Mouse (Mus musculus) MEL (cell line): ENCODE results near the gene Rpl37a. TPM values are rescaled to one million over a fixed set of nuclear protein-coding genes. Genes with fewer than 3 reads are reported as not detected.

Experiments
- DNase-seq: peaks from one replicate; pipeline ENCODE4 v3.0.0; 2011; ENCODE audit warnings: low read depth, low spot score
- H3K27ac ChIP-seq: 2 replicates; pipeline ENCODE4 v1.5.1; 2012; ENCODE audit warnings: low read depth, mild to moderate bottlenecking, control low read depth, low read length, moderate library complexity; ENCODE audit not compliant: control insufficient read depth
- H3K27me3 ChIP-seq, 2 experiments: fragments of 150-350 bp in 1 of 2; sonication (generic) in 1 of 2; 2 replicates each; pipeline ENCODE4 v1.6.1; 2012; ENCODE audit warnings: low read length in 2 of 2, mild to moderate bottlenecking in 2 of 2, improper control_type of control experiment in 1 of 2, moderate library complexity in 1 of 2; ENCODE audit not compliant: insufficient read depth in 2 of 2, control insufficient read depth in 1 of 2
- H3K36me3 ChIP-seq, 2 experiments: 2 replicates each; pipeline ENCODE4 v1.6.1; 2012 to 2014; ENCODE audit warnings: low read length in 2 of 2, improper control_type of control experiment in 1 of 2, inconsistent platforms in 1 of 2, mild to moderate bottlenecking in 1 of 2; ENCODE audit not compliant: insufficient read depth in 2 of 2, control insufficient read depth in 1 of 2
- H3K4me1 ChIP-seq, 2 experiments: fragments of 150-350 bp in 1 of 2; sonication (generic) in 1 of 2; 2 replicates each; pipeline ENCODE4 v1.6.1; 2012; ENCODE audit warnings: low read length in 2 of 2, improper control_type of control experiment in 1 of 2, mild to moderate bottlenecking in 1 of 2; ENCODE audit not compliant: insufficient read depth in 2 of 2, control insufficient read depth in 1 of 2
- H3K4me3 ChIP-seq, 2 experiments: fragments of 150-350 bp in 1 of 2; sonication (generic) in 1 of 2; 2 replicates each; pipeline ENCODE4 v1.5.1; 2012; ENCODE audit warnings: low read depth in 2 of 2, low read length in 2 of 2, mild to moderate bottlenecking in 2 of 2, moderate library complexity in 2 of 2, control low read depth in 1 of 2, improper control_type of control experiment in 1 of 2; ENCODE audit not compliant: control insufficient read depth in 1 of 2, insufficient read depth in 1 of 2
- H3K79me2 ChIP-seq: 2 replicates; pipeline ENCODE4 v1.6.1; 2012; ENCODE audit warnings: mild to moderate bottlenecking, low read length, moderate library complexity; ENCODE audit not compliant: control insufficient read depth, poor library complexity, insufficient read depth
- H3K9ac ChIP-seq: 2 replicates; pipeline ENCODE4 v1.6.1; 2012; ENCODE audit warnings: low read depth, mild to moderate bottlenecking, control low read depth, low read length, moderate library complexity; ENCODE audit not compliant: control insufficient read depth, poor library complexity, severe bottlenecking
- H3K9me3 ChIP-seq: fragments of 150-350 bp; sonication (generic); replicated peaks from 2 replicates; pipeline ENCODE4 v1.6.1; 2012; ENCODE audit warnings: mild to moderate bottlenecking, low read length, improper control_type of control experiment, moderate library complexity; ENCODE audit not compliant: insufficient read depth
- BHLHE40 ChIP-seq: IDR thresholded peaks from 2 replicates; pipeline ENCODE4 v1.6.1; 2012; ENCODE audit warnings: low read depth, mild to moderate bottlenecking, inconsistent platforms, low read length, improper control_type of control experiment, borderline replicate concordance
- CHD2 ChIP-seq: IDR thresholded peaks from 2 replicates; pipeline ENCODE4 v1.6.1; 2011; ENCODE audit warnings: low read length, improper control_type of control experiment
- CTCF ChIP-seq, 3 experiments: IDR thresholded peaks in 2 of 3; conservative IDR thresholded peaks in 1 of 3; 2 replicates each; pipeline ENCODE4 v1.5.1; 2011 to 2012; ENCODE audit warnings: low read length in 3 of 3, low read depth in 2 of 3, mild to moderate bottlenecking in 2 of 3, improper control_type of control experiment in 1 of 3, inconsistent platforms in 1 of 3, mixed read lengths in 1 of 3, moderate library complexity in 1 of 3; ENCODE audit not compliant: control insufficient read depth in 1 of 3, insufficient read depth in 1 of 3, poor library complexity in 1 of 3, severe bottlenecking in 1 of 3
- E2F4 ChIP-seq: IDR thresholded peaks from 2 replicates; pipeline ENCODE4 v1.6.1; 2011; ENCODE audit warnings: low read depth, low read length, improper control_type of control experiment, borderline replicate concordance
- EP300 ChIP-seq, 2 experiments: IDR thresholded peaks; 2 replicates each; pipeline ENCODE4 v1.6.1; 2011; ENCODE audit warnings: improper control_type of control experiment in 2 of 2, low read length in 2 of 2, low read depth in 1 of 2, mild to moderate bottlenecking in 1 of 2
- GABPA ChIP-seq: IDR thresholded peaks from 2 replicates; pipeline ENCODE4 v1.6.1; 2012; ENCODE audit warnings: low read depth, mild to moderate bottlenecking, inconsistent platforms, low read length, improper control_type of control experiment, moderate library complexity
- GATA1 ChIP-seq: IDR thresholded peaks from 2 replicates; pipeline ENCODE4 v1.6.1; 2011; ENCODE audit warnings: low read depth, low read length, improper control_type of control experiment
- KAT2A ChIP-seq: conservative IDR thresholded peaks from 2 replicates; pipeline ENCODE4 v1.6.1; 2012; ENCODE audit warnings: low read depth, low read length, improper control_type of control experiment, inconsistent platforms
- MAFK ChIP-seq: IDR thresholded peaks from 2 replicates; pipeline ENCODE4 v1.6.1; 2011; ENCODE audit warnings: low read depth, mild to moderate bottlenecking, low read length, improper control_type of control experiment, borderline replicate concordance
- MXI1 ChIP-seq: IDR thresholded peaks from 2 replicates; pipeline ENCODE4 v1.6.1; 2011; ENCODE audit warnings: mild to moderate bottlenecking, low read depth, low read length, improper control_type of control experiment
- RAD21 ChIP-seq: IDR thresholded peaks from 2 replicates; pipeline ENCODE4 v1.6.1; 2011; ENCODE audit warnings: mild to moderate bottlenecking, low read depth, low read length, improper control_type of control experiment
- RCOR1 ChIP-seq: IDR thresholded peaks from 2 replicates; pipeline ENCODE4 v1.6.1; 2012; ENCODE audit warnings: low read depth, mild to moderate bottlenecking, inconsistent platforms, low read length, improper control_type of control experiment
- SIN3A ChIP-seq: IDR thresholded peaks from 2 replicates; pipeline ENCODE4 v1.6.1; 2012; ENCODE audit warnings: low read length, improper control_type of control experiment, inconsistent platforms
- TAL1 ChIP-seq: IDR thresholded peaks from 2 replicates; pipeline ENCODE4 v1.6.1; 2012; ENCODE audit warnings: mild to moderate bottlenecking, inconsistent platforms, low read length, moderate library complexity, mixed read lengths
- UBTF ChIP-seq: IDR thresholded peaks from 2 replicates; pipeline ENCODE4 v1.6.1; 2012; ENCODE audit warnings: low read depth, mild to moderate bottlenecking, inconsistent platforms, low read length, improper control_type of control experiment, moderate library complexity, borderline replicate concordance; ENCODE audit not compliant: insufficient read depth
- ZC3H11A ChIP-seq: IDR thresholded peaks from 2 replicates; pipeline ENCODE4 v1.6.1; 2012; ENCODE audit warnings: low read depth, mild to moderate bottlenecking, inconsistent platforms, low read length, improper control_type of control experiment
- ZKSCAN1 ChIP-seq: IDR thresholded peaks from 2 replicates; pipeline ENCODE4 v1.6.1; 2012; ENCODE audit warnings: low read depth, mild to moderate bottlenecking, inconsistent platforms, low read length, improper control_type of control experiment, moderate library complexity
- polyA plus RNA-seq, 2 experiments: library from polyadenylated mRNA; stranded (reverse) in 1 of 2; unstranded in 1 of 2; fragments of >175 nt in 1 of 2; fragments of >200 nt in 1 of 2; gene quantifications; 2 replicates each; pipeline versions ENCODE4 v1.2.1 to v1.2.4; 2012; ENCODE audit warnings: low replicate concordance in 2 of 2, low read depth in 1 of 2; ENCODE audit not compliant: insufficient read length in 2 of 2, insufficient read depth in 1 of 2, missing spikeins in 1 of 2
- total RNA-seq: library from RNA; depleted of rRNA; stranded (reverse); fragments of 300-350 nt; gene quantifications from 2 replicates; pipeline ENCODE4 v1.2.3, GENCODE M21; 2012

Rpl37a gene
- total and polyA plus RNA-seq, 3 experiments = 1,104 to 4,601 (median 2,623) TPM

DNA sequence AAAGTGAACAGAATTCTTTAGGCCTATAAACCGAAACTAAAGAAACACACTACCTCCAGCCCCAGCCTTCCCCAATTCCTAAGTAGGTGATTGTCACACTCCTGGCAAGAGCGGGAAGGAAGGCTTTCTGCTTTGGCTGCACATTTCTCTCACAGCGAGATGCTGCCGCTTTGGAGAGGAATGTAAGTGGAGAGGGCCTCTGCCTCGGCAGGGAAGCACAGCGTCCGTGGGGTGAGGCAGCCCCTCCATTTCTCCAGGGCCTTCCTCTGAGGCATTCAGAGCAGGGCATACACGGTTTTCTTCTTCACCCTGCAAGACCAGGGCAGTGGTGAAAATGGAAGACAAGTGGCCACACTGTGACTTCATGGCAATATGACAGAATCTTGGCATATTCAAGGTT lies 11.6 kb downstream of the Rpl37a start:
- H3K36me3 ChIP-seq = no peaks in the 10 kb centered on the region
- H3K4me1 ChIP-seq = no peaks in the 10 kb centered on the region
- H3K79me2 ChIP-seq = no peaks in the 10 kb centered on the region
- TF ChIP-seq ZC3H11A (no peak), MXI1 (no peak), MAFK (no peak), TAL1 (no peak), GABPA (no peak)
- no peak overlapping the region for H3K4me3 ChIP-seq
- no peak overlapping the region for H3K9ac ChIP-seq
- DNase-seq = no peak
- no peaks in the 10 kb centered on the region for H3K27me3 ChIP-seq
- H3K9me3 ChIP-seq = no peaks in the 10 kb centered on the region
- no peak overlapping the region for H3K27ac ChIP-seq

- Histone ChIP-seq H3K9ac (no peak overlapping the region), H3K4me3 (no peak overlapping the region), H3K4me1 (no peaks in the 10 kb centered on the region), H3K27me3 (no peaks in the 10 kb centered on the region), H3K79me2 (no peaks in the 10 kb centered on the region), H3K27ac (no peak overlapping the region), H3K9me3 (no peaks in the 10 kb centered on the region), H3K36me3 (no peaks in the 10 kb centered on the region)
- DNase-seq = no peak
- no peak for TF ChIP-seq RAD21
- TF ChIP-seq GABPA = no peak
- no peak for TF ChIP-seq ZKSCAN1
- no peak for TF ChIP-seq UBTF
- no peak for TF ChIP-seq RCOR1
- no peak for TF ChIP-seq CTCF (IDR thresholded peaks at IDR 0.05 in 2 of 3, conservative IDR thresholded peaks at IDR 0.05 in 1 of 3; ENCODE audit: control insufficient read depth in 1 of 3, insufficient read depth in 1 of 3, low read depth in 2 of 3, low read length in 3 of 3, poor library complexity in 1 of 3, severe bottlenecking in 1 of 3)
- TF ChIP-seq ZC3H11A = no peak
- no peak for TF ChIP-seq GATA1
- no peak for TF ChIP-seq CHD2
- no peak for TF ChIP-seq BHLHE40
- no peak for TF ChIP-seq EP300 (IDR thresholded peaks at IDR 0.05; ENCODE audit: low read depth in 1 of 2, low read length in 2 of 2)
- TF ChIP-seq SIN3A = no peak
- no peak for TF ChIP-seq KAT2A
- no peak for TF ChIP-seq TAL1
Observed at GRCm38 (mm10) chr1:72724354-72724753, 13.3 kb downstream of the Rpl37a start.

- Histone ChIP-seq H3K9ac (no peak overlapping the region), H3K9me3 (no peaks in the 10 kb centered on the region), H3K4me3 (no peak overlapping the region), H3K27ac (no peak overlapping the region), H3K36me3 (no peaks in the 10 kb centered on the region), H3K27me3 (no peaks in the 10 kb centered on the region), H3K79me2 (no peaks in the 10 kb centered on the region), H3K4me1 (no peaks in the 10 kb centered on the region)
- no peak for TF ChIP-seq E2F4
- no peak for DNase-seq
Observed at GRCm38 (mm10) chr1:72725941-72726340, 14.9 kb downstream of the Rpl37a start.
